Mouse (Mus musculus): ENCODE results near the gene Plpp7. TPM values are rescaled to one million over a fixed set of nuclear protein-coding genes. Genes with fewer than 3 reads are reported as not detected.

The Plpp7 gene
- total and polyA plus RNA-seq, 3 experiments, result 0.25 TPM; not detected in 2

DNA sequence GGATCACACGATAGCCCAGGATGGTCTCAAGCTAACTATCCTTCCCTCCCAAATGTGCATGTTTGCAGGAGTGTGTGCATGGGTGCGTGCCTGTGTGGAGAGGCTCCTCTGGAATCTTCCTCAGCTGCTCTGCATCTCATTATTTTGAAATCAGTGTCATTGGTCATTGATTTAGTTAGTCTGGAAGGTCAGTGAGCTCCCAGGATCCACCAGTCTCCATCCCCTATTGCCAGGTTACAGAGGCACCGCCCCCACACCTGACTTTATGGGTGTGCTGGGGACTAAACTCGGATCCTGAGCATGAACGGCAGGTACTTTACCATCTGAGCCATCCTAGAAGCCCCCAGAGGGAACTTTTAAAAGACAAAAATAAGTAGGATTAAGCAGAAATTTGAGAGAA lies 7.6 kb downstream of the Plpp7 start:
- no peak overlapping the region for H3K4me3 ChIP-seq (replicated peaks in 1 of 3; ENCODE audit: low read depth in 2 of 3, low read length in 2 of 3, poor library complexity in 1 of 3)
- no peaks in the 10 kb centered on the region for H3K79me2 ChIP-seq (replicated peaks; ENCODE audit: control insufficient read depth, extremely low read depth, insufficient read depth, poor library complexity, severe bottlenecking)
- peaks cover 12% of the 10 kb centered on the region for H3K9me3 ChIP-seq (replicated peaks; ENCODE audit: low read length)
- H3K4me2 ChIP-seq (ENCODE audit: insufficient read depth, low read depth, poor library complexity, severe bottlenecking), result no peak overlapping the region
- TF ChIP-seq ETS1 (conservative IDR thresholded peaks at IDR 0.05; ENCODE audit: low read depth, low read length) (no peak), TCF12 (IDR thresholded peaks at IDR 0.05; ENCODE audit: low read depth, low read length) (no peak), MAZ (IDR thresholded peaks at IDR 0.05; ENCODE audit: low read depth, low read length) (no peak), ZNF384 (IDR thresholded peaks at IDR 0.05; ENCODE audit: low read depth, low read length) (no peak)
- in situ Hi-C loops (cut with MboI; ENCODE audit: low pct_ligation_motif_present, low pct_unique_long_range_greater_than_20kb, low sequenced_read_pairs), result loop anchor here (10.0 kb wide), 1 partner anchor 178 kb away; no protein-coding TSS in a partner anchor
- H3K36me3 ChIP-seq (replicated peaks in 1 of 2; ENCODE audit: control insufficient read depth in 1 of 2, insufficient read depth in 1 of 2, low read length in 1 of 2), result no peaks in the 10 kb centered on the region
- H3K27me3 ChIP-seq (replicated peaks), result peaks cover 9% of the 10 kb centered on the region
- dilution Hi-C loops (cut with MboI; ENCODE audit: extremely low pct_ligation_motif_present, extremely low pct_unique_long_range_greater_than_20kb, low sequenced_read_pairs), result no loop called here
- H3K4me1 ChIP-seq (ENCODE audit: control insufficient read depth in 1 of 2, insufficient read depth in 2 of 2), result peaks cover 12 to 23% of the 10 kb centered on the region in 2 experiments
- H3K9ac ChIP-seq (ENCODE audit: insufficient read depth, low read depth), result no peak overlapping the region
- H3K27ac ChIP-seq (ENCODE audit: insufficient read depth, low read depth), result no peak overlapping the region
- DNase-seq (ENCODE audit: extremely low read depth), result no peak

DNA sequence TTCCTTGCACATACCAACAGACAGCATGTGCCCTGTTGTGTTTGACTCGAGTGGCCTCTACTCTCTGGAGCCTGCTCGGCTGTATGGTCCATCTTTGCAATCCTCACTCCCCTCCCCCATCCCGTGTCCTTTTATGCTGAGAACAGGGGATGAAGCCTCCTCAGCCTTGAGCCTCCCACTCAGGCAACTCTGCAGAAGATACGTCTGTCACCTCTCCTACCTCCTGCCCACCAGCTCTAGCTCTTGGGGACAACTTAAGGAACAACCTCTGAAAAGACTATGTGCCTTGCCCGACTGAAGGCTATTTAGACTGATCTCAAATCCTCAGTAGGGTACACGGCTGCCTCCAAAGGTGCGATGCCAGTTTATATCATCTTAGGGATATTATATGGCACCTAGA lies 8.2 kb downstream of the Plpp7 start:
- H3K4me2 ChIP-seq (ENCODE audit: insufficient read depth, low read depth, poor library complexity, severe bottlenecking), result no peak overlapping the region
- peaks cover 7% of the 10 kb centered on the region for H3K27me3 ChIP-seq (replicated peaks)
- DNase-seq (ENCODE audit: extremely low read depth), result no peak
- peaks cover 15% of the 10 kb centered on the region for H3K9me3 ChIP-seq (replicated peaks; ENCODE audit: low read length)
- H3K9ac ChIP-seq (ENCODE audit: insufficient read depth, low read depth), result no peak overlapping the region
- TF ChIP-seq CHD1 (IDR thresholded peaks at IDR 0.05; ENCODE audit: low read depth, low read length) (no peak), IRF4 (IDR thresholded peaks at IDR 0.05; ENCODE audit: low read depth, low read length) (no peak), POLR2A (IDR thresholded peaks at IDR 0.05; ENCODE audit: low read depth, low read length) (no peak), NRF1 (IDR thresholded peaks at IDR 0.05; ENCODE audit: low read depth, low read length) (no peak), NELFE (IDR thresholded peaks at IDR 0.05; ENCODE audit: low read depth, low read length) (no peak), UBTF (IDR thresholded peaks at IDR 0.05; ENCODE audit: low read depth, low read length) (no peak), ZKSCAN1 (IDR thresholded peaks at IDR 0.05; ENCODE audit: borderline replicate concordance, low read depth, low read length) (no peak), JUND (conservative IDR thresholded peaks at IDR 0.05; ENCODE audit: low read depth, low read length) (no peak), POLR2AphosphoS2 (IDR thresholded peaks at IDR 0.05; ENCODE audit: low read depth, low read length) (no peak), RCOR1 (conservative IDR thresholded peaks at IDR 0.05; ENCODE audit: low read depth, low read length) (no peak), TCF12 (IDR thresholded peaks at IDR 0.05; ENCODE audit: low read depth, low read length) (no peak), MAZ (IDR thresholded peaks at IDR 0.05; ENCODE audit: low read depth, low read length) (no peak), JUN (IDR thresholded peaks at IDR 0.05; ENCODE audit: insufficient read depth, low read depth, low read length) (no peak), USF1 (IDR thresholded peaks at IDR 0.05; ENCODE audit: low read depth, low read length) (no peak), BHLHE40 (IDR thresholded peaks at IDR 0.05; ENCODE audit: low read depth, low read length) (no peak), ZMIZ1 (IDR thresholded peaks at IDR 0.05; ENCODE audit: low read depth, low read length) (no peak), TBP (conservative IDR thresholded peaks at IDR 0.05; ENCODE audit: low read depth, low read length) (no peak), GABPA (IDR thresholded peaks at IDR 0.05; ENCODE audit: insufficient replicate concordance, low read depth, low read length) (no peak), ETS1 (conservative IDR thresholded peaks at IDR 0.05; ENCODE audit: low read depth, low read length) (no peak), E2F4 (IDR thresholded peaks at IDR 0.05; ENCODE audit: insufficient replicate concordance, low read depth, low read length) (no peak)
- in situ Hi-C loops (cut with MboI; ENCODE audit: low pct_ligation_motif_present, low pct_unique_long_range_greater_than_20kb, low sequenced_read_pairs) (loop anchor here (10.0 kb wide), 1 partner anchor 179 kb away; no protein-coding TSS in a partner anchor), dilution Hi-C loops (cut with MboI; ENCODE audit: extremely low pct_ligation_motif_present, extremely low pct_unique_long_range_greater_than_20kb, low sequenced_read_pairs) (no loop called here)
- H3K4me1 ChIP-seq (ENCODE audit: control insufficient read depth in 1 of 2, insufficient read depth in 2 of 2), result peaks cover 12 to 23% of the 10 kb centered on the region in 2 experiments
- no peaks in the 10 kb centered on the region for H3K79me2 ChIP-seq (replicated peaks; ENCODE audit: control insufficient read depth, extremely low read depth, insufficient read depth, poor library complexity, severe bottlenecking)
- H3K27ac ChIP-seq (ENCODE audit: insufficient read depth, low read depth), result no peak overlapping the region
- no peak overlapping the region for H3K4me3 ChIP-seq (replicated peaks in 1 of 3; ENCODE audit: low read depth in 2 of 3, low read length in 2 of 3, poor library complexity in 1 of 3)
- H3K36me3 ChIP-seq (replicated peaks in 1 of 2; ENCODE audit: control insufficient read depth in 1 of 2, insufficient read depth in 1 of 2, low read length in 1 of 2), result no peaks in the 10 kb centered on the region

All from CH12.LX (cell line).